Mouse (Mus musculus) adrenal gland, adult 2 months (tissue): ENCODE measurements around the gene Dck. TPM values are rescaled to one million over a fixed set of nuclear protein-coding genes. Genes with fewer than 3 reads are reported as not detected.

Experiments
- DNase-seq: peaks from one replicate; pipeline ENCODE4 v3.0.0; 2021
- polyA plus RNA-seq: library from polyadenylated mRNA; depleted of rRNA; stranded (reverse); fragments of >200 nt; gene quantifications from 2 replicates; pipeline ENCODE4 v1.2.3, GENCODE M21; 2012; rRNA removed
- total RNA-seq, 2 experiments: library from RNA; stranded (reverse); gene quantifications; 2 replicates each; pipeline ENCODE4 v1.2.3; 2021

The Dck gene
- total and polyA plus RNA-seq, 3 experiments, result 2.5 to 4.2 (median 2.6) TPM

GRCm38 (mm10) chr5:88791256-88792245 lies 26.8 kb downstream of the Dck start:
- DNase-seq, result peak; percentile 23

- no peak for DNase-seq
These were observed 28.9 kb downstream of the Dck start for GRCm38 (mm10) chr5:88793676-88794075.

GRCm38 (mm10) chr5:88795910-88796584 lies 31.3 kb downstream of the Dck start:
- DNase-seq, result no peak

GRCm38 (mm10) chr5:88796588-88796987 lies 31.8 kb downstream of the Dck start:
- DNase-seq, result peak; percentile 15

GRCm38 (mm10) chr5:88797121-88797520 lies 32.3 kb downstream of the Dck start:
- no peak for DNase-seq

GRCm38 (mm10) chr5:88805616-88806015 lies 40.8 kb downstream of the Dck start:
- DNase-seq, result no peak

- no peak for DNase-seq
These were observed 41.5 kb downstream of the Dck start for GRCm38 (mm10) chr5:88806278-88806677.

GRCm38 (mm10) chr5:88807342-88807741 lies 42.5 kb downstream of the Dck start:
- no peak for DNase-seq

- DNase-seq, result no peak
These were observed 48.4 kb downstream of the Dck start for GRCm38 (mm10) chr5:88813188-88813587.

GRCm38 (mm10) chr5:88814552-88814951 lies 49.8 kb downstream of the Dck start:
- DNase-seq, result no peak

GRCm38 (mm10) chr5:88821542-88821941 lies 56.7 kb downstream of the Dck start:
- no peak for DNase-seq

GRCm38 (mm10) chr5:88824838-88825237 lies 60.0 kb downstream of the Dck start:
- DNase-seq, result no peak

GRCm38 (mm10) chr5:88829835-88830571 lies 65.2 kb downstream of the Dck start:
- DNase-seq, result no peak

GRCm38 (mm10) chr5:88830880-88831279 lies 66.1 kb downstream of the Dck start:
- DNase-seq, result no peak

- DNase-seq, result no peak
These were observed 67.1 kb downstream of the Dck start for GRCm38 (mm10) chr5:88831935-88832334.

Other genes starting within 250 kb of the Dck start
- under 1 TPM; 0.20 to 0.41 TPM for gene Jchain, start 237.1 kb upstream of the Dck start, total RNA-seq
- gene Jchain, start 237.1 kb upstream of the Dck start, polyA plus RNA-seq, result 0.23 and 0.43 TPM in 2 replicates
- 10 to 100 TPM; 31.7 to 40.4 TPM for gene Utp3, start 210.5 kb upstream of the Dck start, total RNA-seq
- gene Utp3, start 210.5 kb upstream of the Dck start, polyA plus RNA-seq, result 4.0 and 6.9 TPM in 2 replicates
- 10 to 100 TPM; 26.3 to 29.6 TPM for gene Rufy3, start 200.0 kb upstream of the Dck start, total RNA-seq
- 8.3 and 10.2 TPM in 2 replicates for gene Rufy3, start 200.0 kb upstream of the Dck start, polyA plus RNA-seq
- gene Grsf1, start 88.8 kb upstream of the Dck start, total RNA-seq, result 100 to 1,000 TPM; 123 to 142 TPM
- gene Grsf1, start 88.8 kb upstream of the Dck start, polyA plus RNA-seq, result 118 and 135 TPM in 2 replicates
- gene Mob1b, start 44.1 kb upstream of the Dck start, total RNA-seq, result 10 to 100 TPM; 32.9 to 36.3 TPM
- gene Mob1b, start 44.1 kb upstream of the Dck start, polyA plus RNA-seq, result 4.7 and 8.6 TPM in 2 replicates
- gene Slc4a4, start 121.8 kb downstream of the Dck start, total RNA-seq, result 10 to 100 TPM; 42.7 to 65.1 TPM
- 3.3 and 3.9 TPM in 2 replicates for gene Slc4a4, start 121.8 kb downstream of the Dck start, polyA plus RNA-seq